28 mouse cellular contexts compared by ENCODE assay signal in genomic region chr12:30109646-30110605, GRCm38 (mm10). TPM values are rescaled to one million over a fixed set of nuclear protein-coding genes. Genes with fewer than 3 reads are reported as not detected.
A peak's percentile ranks its signal among the peaks of the same experiment; 100 is the strongest.
DNase-seq lines count a peak whose midpoint lies in the region; ATAC-seq and TF ChIP-seq lines count a peak whose summit lies in the region.
"Had no signal": no experiment of that assay in that cellular context is flagged by ENCODE, and none has a peak within 500 bp of the region (broad histone marks: within the 10 kb centered on the region; RNA-seq: fewer than 3 reads in every experiment).

No protein-coding gene starts in this region.

- H3K4me1 ChIP-seq in heart, embryonic 10.5 days = no peaks in the 10 kb centered on the region
- no peaks in the 10 kb centered on the region for H3K4me1 ChIP-seq in heart, embryonic 12.5 days (replicated peaks)
- no peaks in the 10 kb centered on the region for H3K4me1 ChIP-seq in hindbrain, embryonic 11.5 days (replicated peaks; ENCODE audit: control insufficient read depth, insufficient read depth, low read length)
- H3K4me1 ChIP-seq: forebrain, embryonic 13.5 days; heart, embryonic 13.5 days; limb, embryonic 12.5 days; liver, embryonic 12.5 days; neural tube, embryonic 13.5 days had no signal

- no peak for TF ChIP-seq CTCF in brain, embryonic 14.5 days (IDR thresholded peaks at IDR 0.05; ENCODE audit: borderline replicate concordance, extremely low read depth, insufficient read depth, insufficient read length)

- H3K4me2 ChIP-seq in heart, embryonic 12.5 days = no peak overlapping the region
- no peak overlapping the region for H3K4me2 ChIP-seq in hindbrain, embryonic 11.5 days (replicated peaks; ENCODE audit: low read depth, low read length)
- H3K4me2 ChIP-seq: forebrain, embryonic 13.5 days; heart, embryonic 13.5 days; hindbrain, embryonic 13.5 days; limb, embryonic 12.5 days; liver, embryonic 12.5 days; neural tube, embryonic 13.5 days had no signal

- 79% methylated on average over 14 of the region's 14 CpGs for WGBS in heart, embryonic 10.5 days
- 76% methylated on average over 14 of the region's 14 CpGs for WGBS in heart, embryonic 12.5 days
- WGBS in hindbrain, embryonic 11.5 days = 77% methylated on average over 14 of the region's 14 CpGs

- H3K27me3 ChIP-seq in heart, embryonic 10.5 days (ENCODE audit: insufficient read depth, poor library complexity, severe bottlenecking) = no peaks in the 10 kb centered on the region
- H3K27me3 ChIP-seq in heart, embryonic 12.5 days (replicated peaks) = no peaks in the 10 kb centered on the region; the same call in 1 of the 2 replicates
- no peaks in the 10 kb centered on the region for H3K27me3 ChIP-seq in hindbrain, embryonic 11.5 days (ENCODE audit: control insufficient read depth, insufficient read depth, low read length)
- H3K27me3 ChIP-seq: forebrain, embryonic 13.5 days; heart, embryonic 13.5 days; hindbrain, embryonic 13.5 days; liver, embryonic 12.5 days; neural tube, embryonic 13.5 days had no signal

- no peak for ATAC-seq in heart, embryonic 12.5 days (ENCODE audit: insufficient number of reproducible peaks, low FRiP score)
- no peak for ATAC-seq in hindbrain, embryonic 11.5 days (ENCODE audit: low FRiP score)
- ATAC-seq: forebrain, embryonic 13.5 days; inflammation-experienced regulatory T-cells, adult 6 months; liver, embryonic 12.5 days; midbrain, embryonic 16.5 days had no signal

- no peak overlapping the region for H3K27ac ChIP-seq in heart, embryonic 10.5 days
- no peak overlapping the region for H3K27ac ChIP-seq in heart, embryonic 12.5 days (ENCODE audit: poor library complexity, severe bottlenecking)
- H3K27ac ChIP-seq in hindbrain, embryonic 11.5 days (ENCODE audit: low read depth, low read length) = no peak overlapping the region
- H3K27ac ChIP-seq: forebrain, embryonic 13.5 days; heart, embryonic 13.5 days; hindbrain, embryonic 13.5 days; kidney, postnatal 0 days; limb, embryonic 12.5 days; liver, embryonic 12.5 days; midbrain, embryonic 10.5 days; neural tube, embryonic 13.5 days; stomach, postnatal 0 days had no signal

- no peak for TF ChIP-seq POLR2A in brain, embryonic 14.5 days (IDR thresholded peaks at IDR 0.05; ENCODE audit: borderline replicate concordance, extremely low read depth, insufficient read depth, insufficient read length, poor library complexity, severe bottlenecking)

- H3K9me3 ChIP-seq in heart, embryonic 10.5 days = no peaks in the 10 kb centered on the region
- no peaks in the 10 kb centered on the region for H3K9me3 ChIP-seq in heart, embryonic 12.5 days (replicated peaks)
- H3K9me3 ChIP-seq in hindbrain, embryonic 11.5 days (ENCODE audit: control insufficient read depth, low read length) = no peaks in the 10 kb centered on the region
- H3K9me3 ChIP-seq: forebrain, embryonic 13.5 days; heart, embryonic 13.5 days; hindbrain, embryonic 13.5 days; limb, embryonic 12.5 days; liver, embryonic 12.5 days; midbrain, embryonic 10.5 days; neural tube, embryonic 13.5 days had no signal

- peak; percentile 57 for DNase-seq in heart, embryonic 10.5 days (ENCODE audit: low spot score)
- peak; percentile 77 for DNase-seq in R1 (ENCODE audit: low read depth, low spot score)
- DNase-seq in brain, embryonic 14.5 days (ENCODE audit: low read depth) = peak; percentile 36
- peak; percentile 19 to 40 for DNase-seq in layer of hippocampus, postnatal 10 days (ENCODE audit: low spot score in 2 of 2)
- DNase-seq in hindbrain, embryonic 11.5 days (ENCODE audit: low spot score) = no peak
- no peak for DNase-seq in adrenal gland, adult 2 months
- DNase-seq: cerebellum, adult 2 months; gastrocnemius, postnatal 10 days; heart, postnatal 14 days; kidney, adult 2 months; lung, adult 18-20 months; lung, postnatal 10 days had no signal

- H3K36me3 ChIP-seq in heart, embryonic 10.5 days = no peaks in the 10 kb centered on the region
- no peaks in the 10 kb centered on the region for H3K36me3 ChIP-seq in heart, embryonic 12.5 days
- no peaks in the 10 kb centered on the region for H3K36me3 ChIP-seq in hindbrain, embryonic 11.5 days (ENCODE audit: control insufficient read depth, insufficient read depth, low read length)
- H3K36me3 ChIP-seq: heart, embryonic 13.5 days; hindbrain, embryonic 13.5 days; limb, embryonic 12.5 days; liver, embryonic 12.5 days; midbrain, embryonic 10.5 days; neural tube, embryonic 13.5 days had no signal

- no peak overlapping the region for H3K9ac ChIP-seq in heart, embryonic 12.5 days
- no peak overlapping the region for H3K9ac ChIP-seq in hindbrain, embryonic 11.5 days (ENCODE audit: low read depth, low read length)
- H3K9ac ChIP-seq: forebrain, embryonic 13.5 days; heart, embryonic 13.5 days; hindbrain, embryonic 13.5 days; limb, embryonic 12.5 days; liver, embryonic 12.5 days; neural tube, embryonic 13.5 days had no signal

- H3K4me3 ChIP-seq in heart, embryonic 10.5 days = no peak overlapping the region
- no peak overlapping the region for H3K4me3 ChIP-seq in heart, embryonic 12.5 days
- H3K4me3 ChIP-seq in hindbrain, embryonic 11.5 days (ENCODE audit: low read depth, low read length) = no peak overlapping the region
- H3K4me3 ChIP-seq: forebrain, embryonic 13.5 days; heart, embryonic 13.5 days; hindbrain, embryonic 13.5 days; limb, embryonic 12.5 days; liver, embryonic 12.5 days; midbrain, embryonic 10.5 days; myocyte; neural tube, embryonic 13.5 days had no signal

RNA-seq across cellular contexts. Expression of gene Tpo, which starts 22.5 kb away (rescaled TPM):
- not detected in 2 replicates for polyA plus RNA-seq in heart, embryonic 10.5 days (2016; fragmentation: Nextera tagmentation; extraction: Ambion mirVana)
- 0.05 TPM in 1 of 2 replicates, not detected in the other for polyA plus RNA-seq in heart, embryonic 12.5 days (2016; fragmentation: Nextera tagmentation; extraction: Ambion mirVana)
- polyA plus RNA-seq in brain, embryonic 14.5 days (2012; rRNA removed) = 0.19 and 0.26 TPM in 2 replicates
- under 1 TPM; 0.22 to 0.59 TPM for total RNA-seq in layer of hippocampus, postnatal 10 days (2021)
- polyA plus RNA-seq in hindbrain, embryonic 11.5 days (2014; fragmentation: Nextera tagmentation; extraction: Ambion mirVana) = not detected in 2 replicates
- total RNA-seq in adrenal gland, adult 2 months (2021) = not detected
- polyA plus RNA-seq in adrenal gland, adult 2 months (2012; rRNA removed) = 0.03 TPM in 1 of 2 replicates, not detected in the other
- total RNA-seq: gastrocnemius, postnatal 10 days; granulocyte monocyte progenitor cell, adult 5-6 weeks; heart, postnatal 14 days had no signal
- polyA plus RNA-seq: C2C12; forebrain, embryonic 13.5 days; hindbrain, embryonic 13.5 days; inflammation-experienced regulatory T-cells, adult 6 months; kidney, adult 2 months; kidney, postnatal 0 days; limb, embryonic 12.5 days; liver, embryonic 12.5 days; midbrain, embryonic 10.5 days; myocyte; neural tube, embryonic 13.5 days; stomach, postnatal 0 days; thymus, postnatal 0 days had no signal

Comparison
In these comparisons a context has a peak if more than half of its experiments do, and no peak if none do; other contexts are left out.
1. DNase-seq: peak in heart, embryonic 10.5 days (single experiment), R1 (single experiment), brain, embryonic 14.5 days (single experiment) and layer of hippocampus, postnatal 10 days (2 of 2); none in hindbrain, embryonic 11.5 days (single experiment) and adrenal gland, adult 2 months (single experiment).